Mouse (Mus musculus) right cerebral cortex, postnatal 25 days (tissue): ENCODE results near the gene Gal3st2.
A peak's percentile ranks its signal among the peaks of the same experiment; 100 is the strongest.
"Not testable (repeated sequence)": the region's sequence is repeated elsewhere in the genome, so short reads cannot be mapped to it uniquely, and the experiment has no call there.

Source experiments
- DNase-seq: peaks from one replicate; pipeline ENCODE4 v3.0.0; 2022

The Gal3st2 gene

DNA sequence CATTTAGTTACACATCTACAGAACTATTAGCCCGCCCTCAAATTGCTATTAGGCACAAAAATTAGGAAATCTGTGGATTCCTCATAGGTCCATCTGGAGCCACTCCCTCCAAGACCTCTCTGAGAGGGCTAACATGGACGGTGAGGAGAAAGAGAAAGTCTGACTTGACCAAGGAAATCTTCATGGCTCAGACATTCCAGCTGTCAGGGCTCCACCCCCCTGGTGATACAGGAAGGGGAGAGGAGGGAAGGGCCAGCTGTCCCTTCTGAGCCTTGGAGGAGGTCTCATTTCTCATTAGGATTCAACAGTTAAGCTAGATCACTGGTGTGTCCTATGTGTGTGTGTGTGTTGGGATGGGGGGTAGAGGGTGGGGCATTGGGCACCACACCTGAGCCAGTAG lies at the start of gene Gal3st2:
Gene Gal3st2 (plus strand): TSS at position 259 of the 400 bp plus-strand sequence.
- DNase-seq: not testable (repeated sequence)

DNA sequence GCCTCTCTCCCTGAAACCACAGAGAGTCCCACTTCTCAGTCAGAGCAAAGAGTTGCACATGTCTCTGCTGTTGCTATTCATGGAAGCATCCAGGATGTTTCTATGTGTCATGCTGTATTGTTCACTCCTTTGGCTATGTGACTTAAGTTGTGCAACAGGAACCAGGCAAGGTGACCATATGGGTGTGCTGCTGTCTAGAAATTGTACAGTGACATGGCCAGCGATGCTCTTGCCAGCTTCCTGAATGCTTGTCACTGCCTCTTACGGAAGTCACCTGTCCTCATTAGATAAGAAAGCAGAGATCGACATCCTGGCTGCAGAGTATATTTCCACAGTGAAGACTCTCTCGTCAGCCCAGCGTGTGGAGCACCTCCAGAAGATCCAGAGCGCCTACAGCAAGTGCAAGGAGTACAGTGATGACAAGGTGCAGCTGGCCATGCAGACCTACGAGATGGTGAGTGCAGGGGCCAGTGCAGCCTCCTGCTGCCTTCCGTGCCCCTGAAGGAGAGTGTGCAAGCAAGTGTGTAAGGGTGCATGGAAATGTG lies 49.5 kb upstream of the Gal3st2 start:
- no peak for DNase-seq

DNA sequence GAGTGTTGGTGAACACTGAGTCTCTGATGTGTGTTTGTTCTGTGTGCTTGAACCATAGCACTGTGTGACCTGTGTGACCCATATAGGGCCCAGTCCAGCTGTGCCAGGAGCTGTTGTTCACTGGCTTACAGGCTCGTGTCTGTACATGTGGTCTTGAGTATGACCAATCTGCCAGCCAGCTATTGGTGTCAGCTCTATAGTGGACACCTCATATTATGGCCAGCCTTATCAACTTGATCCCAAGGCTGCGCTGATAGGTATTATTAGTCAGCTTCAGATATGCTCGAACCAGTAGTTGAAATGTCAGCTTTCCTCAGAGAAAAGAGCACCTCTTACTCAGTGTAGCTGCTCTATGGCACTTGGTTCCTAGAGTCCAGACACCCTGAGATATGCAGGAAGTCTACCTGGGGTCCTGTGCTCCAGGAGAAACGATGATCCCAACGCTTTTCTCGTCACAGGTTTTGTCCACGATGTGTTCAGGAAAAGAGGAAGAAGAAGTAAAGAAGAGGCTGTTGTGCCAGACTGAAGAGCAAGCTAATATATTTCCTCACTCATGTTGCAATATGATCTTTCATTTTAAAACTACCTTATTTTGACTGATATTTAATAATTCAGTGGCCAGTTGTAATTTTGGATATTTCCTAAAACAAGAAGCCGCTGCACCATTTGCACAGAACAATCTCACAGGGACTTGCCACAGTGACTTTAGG lies 43.1 kb upstream of the Gal3st2 start:
- DNase-seq: no peak

DNA sequence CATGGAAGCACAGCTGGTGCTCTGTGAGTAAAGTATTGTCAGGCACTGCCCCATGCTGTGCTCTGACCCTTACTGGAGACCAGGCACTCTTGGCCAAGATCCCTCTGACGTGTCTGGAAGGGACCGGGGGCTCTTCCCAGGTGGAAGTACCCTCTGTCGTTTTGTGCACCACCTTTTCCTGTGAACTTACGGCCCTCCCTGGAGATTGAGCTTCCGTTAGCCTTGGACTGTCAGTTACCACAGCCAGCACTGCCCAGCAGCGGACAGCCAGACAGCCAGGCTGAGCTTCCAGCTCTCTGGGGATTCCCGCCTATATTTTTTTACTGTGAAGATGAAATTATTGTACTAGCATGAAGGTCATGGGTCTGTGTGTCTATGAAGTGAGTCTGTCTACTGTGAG lies 42.4 kb upstream of the Gal3st2 start:
- no peak for DNase-seq

DNA sequence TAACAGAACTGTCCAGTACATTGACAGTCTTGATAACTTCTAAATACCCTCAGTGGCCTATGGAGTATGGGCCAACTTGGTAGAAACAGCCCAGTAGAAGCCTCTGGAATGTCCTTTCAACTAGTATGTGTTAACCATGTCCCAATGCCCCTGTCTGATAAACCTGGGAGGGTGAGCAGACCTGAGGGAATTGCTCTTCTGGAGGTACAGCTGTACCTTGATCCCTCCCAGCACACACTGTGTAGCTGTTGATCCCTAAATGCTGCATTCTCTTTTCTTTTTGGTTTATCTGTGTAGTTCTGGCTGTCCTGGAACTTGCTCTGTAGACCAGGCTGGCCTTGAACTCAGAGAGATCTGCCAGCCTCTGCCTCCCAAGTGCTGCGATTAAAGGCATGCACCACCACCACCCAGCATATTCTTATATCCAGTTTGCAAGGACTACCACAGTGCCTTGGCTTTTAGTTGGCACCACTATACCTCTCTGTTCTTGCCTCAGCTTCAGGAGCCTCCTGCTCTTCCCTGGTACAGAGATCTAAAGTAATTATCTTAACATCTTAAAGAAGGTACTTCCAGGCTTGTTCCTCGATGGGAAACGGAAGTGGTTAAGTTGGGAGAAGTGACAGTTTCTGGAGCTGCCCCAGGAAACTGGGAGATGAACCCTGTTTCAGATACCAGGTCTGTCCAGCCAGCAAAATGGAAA lies 37.2 kb upstream of the Gal3st2 start:
- no peak for DNase-seq

DNA sequence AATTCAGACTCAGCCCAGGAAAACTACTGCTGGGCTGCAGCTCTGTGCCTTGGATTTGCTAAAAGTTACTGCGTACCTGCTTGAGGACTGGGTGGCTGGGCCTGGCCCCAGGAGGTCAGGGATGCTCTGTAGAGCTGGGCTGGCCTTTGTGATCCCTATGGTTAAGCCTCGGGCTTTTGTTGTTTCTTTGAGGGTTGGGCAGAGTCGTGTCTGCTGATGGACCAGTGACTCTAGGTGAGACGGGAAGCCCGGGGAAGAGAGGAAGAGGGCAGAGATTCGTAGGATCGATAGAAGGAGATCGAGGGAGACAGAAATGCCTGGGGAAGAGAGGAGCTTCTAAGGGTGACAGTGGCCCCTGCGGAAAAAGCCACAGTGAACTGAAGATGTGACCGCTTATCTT lies 36.5 kb upstream of the Gal3st2 start, which contains the start of gene D2hgdh:
Gene D2hgdh (plus strand): TSS at position 301 of the 400 bp plus-strand sequence.
- DNase-seq: no peak

DNA sequence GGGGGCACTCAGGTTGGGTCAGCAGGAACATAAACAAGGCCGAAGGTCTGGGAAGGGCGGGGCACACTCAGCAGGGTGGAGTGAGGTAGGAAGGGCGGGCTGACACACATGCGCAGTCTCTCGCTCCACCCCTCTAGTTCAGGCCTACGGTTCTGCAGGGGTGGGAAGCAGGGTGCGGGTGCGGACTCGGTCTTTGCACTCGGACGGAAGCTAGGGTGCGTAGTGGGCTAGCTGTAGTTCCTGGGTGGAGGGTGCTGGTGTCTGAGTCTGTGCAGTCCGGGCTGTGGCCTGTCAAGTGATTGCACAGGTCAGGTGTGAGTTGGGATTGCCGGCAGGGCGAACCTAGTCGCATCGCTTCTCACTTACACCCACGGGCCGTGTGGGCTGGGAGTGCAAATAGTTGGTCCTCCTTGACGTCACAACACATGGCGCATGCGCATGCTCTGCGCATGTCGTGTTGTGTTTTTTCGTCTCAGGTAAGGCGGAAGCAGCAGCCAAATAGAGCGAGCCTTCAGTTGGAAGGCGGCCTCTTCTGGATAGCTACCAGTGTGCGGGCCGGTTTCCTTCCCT lies 35.9 kb upstream of the Gal3st2 start:
- peak; percentile 95 for DNase-seq

DNA sequence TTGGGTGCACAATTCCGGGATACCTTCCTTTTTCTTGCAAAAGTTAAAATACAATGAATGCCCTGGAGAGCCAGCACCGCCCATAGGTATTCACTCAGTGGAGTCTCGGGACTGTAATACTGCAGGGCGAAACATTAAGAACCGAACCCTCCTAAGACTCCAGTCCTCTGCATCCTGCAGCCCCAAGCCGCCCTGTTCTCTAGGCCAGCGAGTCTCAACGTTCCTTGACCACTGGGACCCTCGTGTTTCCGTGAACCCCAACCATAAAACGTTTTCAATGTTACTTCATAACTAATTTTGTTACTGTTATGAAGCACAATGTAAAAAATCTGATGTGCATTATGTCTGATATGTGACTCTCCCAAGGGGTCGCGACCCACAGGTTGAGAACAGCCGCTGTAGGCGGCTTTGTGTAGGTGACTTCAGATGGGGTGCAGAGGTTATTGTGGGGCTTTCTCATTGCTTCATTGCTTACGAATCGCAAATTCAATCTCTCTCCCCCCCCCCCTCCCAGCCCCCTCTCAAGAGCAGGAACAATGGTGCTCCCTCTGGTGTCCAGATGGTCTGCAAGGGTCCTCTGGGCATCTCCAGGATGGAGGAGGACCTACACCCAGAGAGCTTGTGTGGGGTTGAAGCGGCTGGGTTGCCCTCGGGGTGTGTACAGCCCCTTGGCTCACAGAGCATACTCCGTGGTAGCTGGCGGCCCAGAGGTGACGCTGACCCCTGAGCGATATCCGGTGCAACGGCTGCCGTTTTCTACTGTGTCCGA lies 35.2 kb upstream of the Gal3st2 start:
- no peak for DNase-seq

DNA sequence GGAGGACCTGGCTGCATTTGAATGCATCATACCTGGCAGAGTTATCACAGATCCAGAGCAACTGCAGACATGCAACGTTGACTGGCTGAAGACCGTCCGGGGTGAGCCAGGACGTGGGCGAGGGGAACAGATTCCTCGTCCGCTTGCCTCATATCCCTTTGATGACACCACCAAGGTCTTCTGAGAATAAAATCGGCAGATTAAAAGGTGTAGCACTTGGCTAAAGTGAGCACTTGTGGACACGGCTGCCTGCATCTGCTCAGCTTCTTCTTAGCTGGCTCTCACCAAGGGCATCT lies 34.6 kb upstream of the Gal3st2 start:
- no peak for DNase-seq

DNA sequence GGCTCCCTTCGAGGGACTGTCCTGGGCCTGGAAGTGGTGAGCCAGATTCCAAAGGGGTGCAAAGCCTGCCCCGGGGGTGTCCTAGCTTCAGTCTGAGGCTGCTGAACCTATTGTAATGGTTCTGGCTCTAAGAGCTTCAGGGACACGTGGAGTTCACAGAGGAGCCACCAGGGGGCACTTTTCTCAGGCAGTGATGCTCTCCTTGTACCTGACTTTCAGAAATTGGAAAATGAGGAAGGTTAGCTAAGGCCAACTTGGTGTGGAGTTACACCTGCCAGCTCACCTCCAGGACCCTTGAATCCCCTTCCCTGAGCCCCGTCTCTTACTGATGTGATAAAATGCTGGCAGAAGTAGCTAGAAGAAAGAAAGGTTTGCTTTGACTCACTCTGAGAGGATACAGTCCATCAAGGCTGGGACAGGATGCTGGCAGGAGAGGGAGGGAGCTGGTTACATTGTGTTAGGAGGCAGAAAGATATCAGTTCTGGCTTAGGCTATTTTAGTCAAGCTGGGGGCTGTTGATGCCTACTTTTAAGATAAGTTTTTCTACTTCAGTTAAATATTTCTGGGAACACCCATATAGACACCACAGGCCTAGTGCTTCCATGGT lies 28.2 kb upstream of the Gal3st2 start:
- DNase-seq: not testable (repeated sequence)

DNA sequence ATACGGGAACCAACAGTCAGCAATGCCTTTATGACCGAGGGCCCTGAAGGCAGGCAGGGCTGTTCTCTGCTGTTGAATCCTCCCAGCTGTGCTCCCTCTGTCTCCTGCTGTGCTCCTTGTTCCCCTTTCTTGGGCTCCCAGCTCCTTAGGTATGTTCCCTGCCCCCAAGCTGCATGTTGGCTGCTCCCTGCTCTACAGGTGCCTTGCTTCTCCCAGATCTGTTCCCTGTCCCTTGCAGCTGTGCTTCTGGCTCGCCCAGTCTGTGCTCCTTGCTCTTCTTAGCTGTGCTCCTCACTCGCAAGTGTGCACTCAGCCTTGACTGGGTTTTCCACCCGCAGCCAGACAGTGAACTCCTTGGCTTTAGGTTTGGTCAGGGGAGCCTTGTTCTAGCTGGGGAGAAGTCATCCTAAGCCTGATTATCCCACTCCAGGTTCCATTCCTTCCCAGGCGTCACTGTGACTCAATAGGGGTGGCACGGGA lies 26.4 kb upstream of the Gal3st2 start:
- no peak for DNase-seq

DNA sequence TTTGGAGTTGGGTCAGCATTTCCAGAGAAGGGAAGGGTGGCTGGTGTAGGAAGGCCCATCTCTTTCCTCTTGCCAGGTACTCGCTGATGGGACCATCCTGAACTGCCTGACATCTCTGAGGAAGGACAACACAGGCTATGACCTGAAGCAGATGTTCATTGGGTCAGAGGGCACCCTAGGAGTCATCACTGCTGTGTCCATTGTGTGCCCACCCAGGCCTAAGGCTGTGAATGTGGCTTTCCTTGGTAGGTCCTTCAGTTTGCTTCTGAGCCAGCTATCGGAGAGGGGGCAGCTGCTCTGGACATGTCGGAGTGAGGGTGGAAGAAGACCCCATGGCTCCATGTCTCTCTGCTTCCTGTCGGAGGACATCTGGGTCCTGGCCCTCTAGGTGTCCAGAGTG lies 25.9 kb upstream of the Gal3st2 start:
- DNase-seq: no peak

DNA sequence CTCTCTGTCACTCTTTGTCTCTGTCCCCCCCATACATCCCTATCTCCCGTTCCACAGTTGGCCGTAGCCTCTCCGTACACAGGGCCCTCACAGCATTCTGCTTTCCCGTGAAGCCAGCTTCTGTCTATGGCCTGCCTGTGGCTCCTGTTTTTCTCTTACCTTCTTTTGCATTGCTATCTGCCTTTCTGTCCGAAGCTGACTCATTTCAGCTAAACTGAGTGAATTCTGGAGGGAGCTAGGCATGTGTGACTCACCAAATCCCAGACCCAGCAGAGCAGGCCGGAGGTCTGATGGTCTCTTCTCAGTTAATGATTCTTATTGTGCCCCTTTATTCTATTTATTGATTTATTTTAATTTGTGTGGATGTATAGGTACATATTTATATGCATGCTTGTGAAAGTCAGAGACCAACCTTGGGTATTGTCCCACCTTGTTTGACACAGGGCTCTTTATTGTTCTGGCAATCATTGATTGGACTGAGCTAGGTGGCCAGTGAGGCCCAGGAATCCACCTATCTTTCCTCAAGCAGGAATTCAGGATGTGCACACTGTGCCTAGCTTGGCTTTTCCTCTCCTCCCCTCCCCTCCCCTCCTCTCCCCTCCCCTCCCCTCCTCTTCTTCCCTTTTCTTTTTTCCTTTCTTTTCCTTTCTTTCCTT lies 25.1 kb upstream of the Gal3st2 start:
- no peak for DNase-seq

DNA sequence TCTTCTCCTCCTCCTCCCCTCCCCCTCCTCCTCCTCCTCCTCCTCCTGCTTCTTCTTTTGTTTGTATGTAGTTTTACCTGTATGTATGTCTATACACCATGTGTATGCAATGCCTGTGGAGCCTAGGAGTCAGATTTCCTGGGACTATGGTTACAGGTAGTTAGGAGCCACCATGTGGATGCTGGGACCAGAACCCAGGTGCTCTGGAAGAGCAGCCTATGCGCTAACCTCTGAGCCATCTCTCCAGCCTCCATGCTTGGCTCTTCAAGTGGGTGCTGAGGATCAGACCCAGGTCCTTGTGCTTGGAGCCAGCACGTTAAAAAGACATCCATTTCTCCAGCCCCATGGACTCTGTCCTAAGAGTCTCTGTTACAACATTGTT lies 24.6 kb upstream of the Gal3st2 start:
- no peak for DNase-seq

DNA sequence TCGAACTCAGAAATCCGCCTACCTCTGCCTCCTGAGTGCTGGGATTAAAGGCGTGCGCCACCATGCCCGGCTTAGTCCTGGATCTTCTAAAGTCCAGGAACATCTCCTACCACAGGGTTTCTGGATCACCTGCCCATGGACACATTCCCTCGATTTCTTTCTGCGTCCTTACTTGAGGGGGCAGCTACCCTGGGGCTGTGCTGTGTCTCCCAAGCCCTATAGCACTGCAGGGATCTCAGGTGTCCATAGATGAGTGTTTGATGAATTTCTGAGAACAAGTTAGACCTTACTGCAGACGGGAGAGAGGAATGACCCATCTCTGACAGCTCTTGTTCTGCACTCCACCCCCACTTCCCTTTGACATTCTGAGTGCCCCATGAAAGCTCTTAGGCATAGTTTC lies 23.8 kb upstream of the Gal3st2 start:
- DNase-seq: no peak

DNA sequence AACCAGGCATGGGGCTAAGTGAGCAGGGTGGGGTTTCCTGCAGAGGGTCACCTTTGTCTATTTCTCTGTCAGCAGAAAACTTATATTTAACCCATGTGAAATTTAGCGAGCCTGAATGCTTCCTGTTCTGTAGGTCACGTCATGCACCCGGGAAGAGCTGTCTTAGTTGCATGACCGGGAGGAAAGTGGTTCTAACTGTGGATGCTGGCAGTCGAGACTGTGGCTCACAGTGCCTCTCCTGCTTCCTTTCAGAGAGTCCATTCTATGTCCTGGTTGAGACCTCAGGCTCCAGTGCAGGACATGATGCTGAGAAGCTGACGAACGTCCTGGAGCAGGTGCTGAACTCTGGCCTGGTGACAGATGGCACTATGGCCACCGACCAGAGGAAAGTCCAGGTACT lies 22.5 kb upstream of the Gal3st2 start:
- DNase-seq: not testable (repeated sequence)

DNA sequence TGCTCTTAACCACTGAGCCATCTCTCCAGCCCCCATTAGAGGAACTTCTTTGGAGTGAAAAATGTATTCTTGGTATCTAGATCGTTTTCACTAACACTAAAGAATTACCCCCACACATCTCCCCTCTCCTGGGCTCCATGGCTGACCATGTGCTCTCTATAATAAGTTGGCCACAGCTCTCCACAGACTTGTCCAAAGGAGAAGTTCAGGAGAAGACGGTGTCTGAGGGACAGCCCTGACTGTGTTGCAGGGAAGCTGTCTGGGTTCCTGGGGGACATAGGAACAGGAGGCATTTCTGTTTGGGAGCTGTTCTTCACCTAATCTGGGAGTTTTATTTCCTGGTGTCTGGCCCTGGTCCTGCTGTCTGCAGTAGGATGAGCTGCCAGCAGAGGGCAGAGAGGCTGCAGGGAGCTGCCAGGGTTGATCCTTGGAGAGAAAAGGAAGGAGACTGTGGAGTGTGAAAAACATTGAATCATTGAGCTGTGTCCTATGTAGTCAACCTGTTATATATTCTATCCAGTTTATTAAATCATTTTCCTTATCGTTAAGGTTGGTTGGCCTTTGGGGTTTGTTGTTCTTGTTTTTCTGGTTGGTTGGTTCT lies 15.2 kb upstream of the Gal3st2 start:
- not testable (repeated sequence) for DNase-seq

DNA sequence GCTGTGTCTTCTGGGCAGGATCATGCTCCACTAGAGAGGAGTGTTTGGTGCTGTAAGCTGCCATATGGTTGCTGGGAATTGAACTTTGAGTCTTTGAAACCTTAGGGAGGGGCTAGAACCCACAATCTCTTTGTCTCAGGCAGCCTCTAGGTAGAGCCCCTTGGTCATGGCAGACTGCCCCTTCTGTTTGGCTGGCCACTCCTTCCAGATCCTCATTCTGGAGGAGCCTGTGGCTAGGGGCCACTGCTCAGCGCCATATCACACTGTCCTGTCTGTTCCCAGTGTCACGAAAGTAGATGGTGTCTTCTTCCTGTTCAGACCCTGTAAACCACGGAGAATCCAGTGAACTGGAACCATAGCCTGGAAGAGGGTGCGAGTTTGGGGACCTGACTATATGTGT lies 5.3 kb upstream of the Gal3st2 start:
- not testable (repeated sequence) for DNase-seq

DNA sequence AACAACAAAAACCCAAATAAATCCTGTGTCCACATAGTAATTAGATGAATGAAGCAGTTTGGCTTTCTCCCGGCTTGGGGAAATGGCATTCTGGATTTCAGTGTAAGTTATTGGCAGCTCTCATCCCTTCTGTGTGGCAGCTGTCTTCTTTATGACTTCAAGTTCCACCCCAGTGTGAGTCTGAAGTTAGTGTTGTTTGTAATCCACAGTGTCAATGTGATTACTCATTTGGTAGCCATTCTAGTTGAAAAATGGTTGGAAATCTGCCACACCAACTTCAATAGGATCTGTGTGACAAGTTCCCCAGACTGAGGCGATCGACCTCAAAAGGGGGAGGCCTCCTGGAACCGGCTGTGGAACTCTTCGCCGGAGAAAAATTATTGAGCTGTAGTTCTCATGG lies 3.7 kb upstream of the Gal3st2 start:
- no peak for DNase-seq

DNA sequence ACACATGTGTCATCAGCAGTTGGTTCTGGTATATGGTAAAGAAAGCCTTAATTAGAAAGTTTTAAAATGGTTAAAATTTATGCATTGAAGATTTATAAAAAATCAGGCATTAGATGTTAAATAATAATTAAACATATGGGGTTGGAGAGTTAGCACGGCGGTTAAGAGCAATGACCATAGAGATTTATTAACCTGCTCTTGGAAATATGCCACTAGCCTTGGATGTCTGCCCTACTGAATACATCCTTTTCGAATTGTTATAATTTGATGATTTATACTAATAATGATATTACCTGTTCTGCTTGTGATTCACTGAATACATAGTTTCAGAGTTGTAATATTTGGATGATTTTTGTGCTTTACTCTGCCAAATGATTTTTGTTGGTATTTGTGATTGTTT lies 3.1 kb upstream of the Gal3st2 start:
- DNase-seq: no peak

DNA sequence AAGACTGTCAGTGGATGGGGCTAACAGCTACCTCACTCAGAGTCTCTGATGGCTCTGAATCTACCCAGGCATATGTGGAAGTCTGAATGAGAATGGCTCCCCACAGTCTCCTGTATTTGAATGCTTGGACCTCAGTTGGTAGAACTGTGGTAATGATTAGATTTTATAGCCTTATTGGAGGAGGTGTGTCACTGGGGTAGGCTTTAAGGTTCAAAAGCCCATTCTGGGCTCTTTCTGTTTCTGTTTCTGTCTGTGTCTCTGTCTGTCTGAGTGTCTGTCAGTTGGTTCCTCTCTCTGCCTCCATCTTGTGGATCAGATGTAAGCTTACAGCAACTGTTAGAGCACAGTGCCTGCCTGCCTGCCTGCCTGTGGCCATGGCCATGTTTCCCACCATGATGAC lies 1.5 kb upstream of the Gal3st2 start:
- DNase-seq: no peak

DNA sequence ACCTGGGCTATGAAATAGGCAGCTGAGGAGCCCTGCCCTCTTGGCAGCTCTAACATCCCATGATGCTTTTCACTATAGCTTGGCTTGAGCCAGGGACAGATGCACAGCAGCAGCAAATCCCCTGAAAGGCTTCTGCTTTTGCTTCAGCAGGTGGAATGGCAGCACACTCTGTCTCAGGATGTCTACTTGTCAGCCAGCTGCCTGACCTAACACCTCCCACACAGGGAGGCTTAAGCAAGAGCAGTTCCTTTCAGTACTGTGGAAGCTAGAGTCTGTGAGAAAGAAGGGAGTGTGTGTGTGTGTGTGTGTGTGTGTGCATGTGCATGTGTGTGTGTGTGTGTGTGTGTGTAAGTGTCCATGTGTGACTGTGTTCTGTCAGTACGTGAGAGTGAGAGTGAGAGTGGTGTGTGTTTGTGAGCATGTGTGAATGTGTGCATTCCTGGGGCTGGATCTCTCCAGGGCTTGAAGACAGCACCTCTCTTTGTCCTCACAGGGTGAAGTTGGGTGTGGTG lies 10.5 kb downstream of the Gal3st2 start:
- DNase-seq: not testable (repeated sequence)
